Mouse (Mus musculus) spleen, adult 2 months (tissue): ENCODE measurements around the gene Hpse. TPM values are rescaled to one million over a fixed set of nuclear protein-coding genes. Genes with fewer than 3 reads are reported as not detected.
A peak's percentile ranks its signal among the peaks of the same experiment; 100 is the strongest.

ENCODE experiments used
- DNase-seq, 2 experiments: peaks; one replicate each; pipeline versions ENCODE4 v3.0.0 to v3.0.0-alpha.2; 2012 to 2021; ENCODE audit warnings: low spot score in 2 of 2, low read depth in 1 of 2
- H3K27ac ChIP-seq: fragments of 200-500 bp; 2 replicates; pipeline ENCODE4 v1.5.1; 2012; ENCODE audit warnings: low read length, inconsistent platforms; ENCODE audit not compliant: insufficient read depth
- H3K27me3 ChIP-seq: fragments of 200-500 bp; 2 replicates; pipeline ENCODE4 v1.6.1; 2012; ENCODE audit warnings: mild to moderate bottlenecking, moderate library complexity, low read length, inconsistent platforms; ENCODE audit not compliant: control insufficient read depth, insufficient read depth
- H3K36me3 ChIP-seq: fragments of 200-500 bp; 2 replicates; pipeline ENCODE4 v1.6.1; 2012; ENCODE audit warnings: mild to moderate bottlenecking, low read length, inconsistent platforms; ENCODE audit not compliant: control insufficient read depth, insufficient read depth
- H3K4me1 ChIP-seq: fragments of 200-500 bp; 2 replicates; pipeline ENCODE4 v1.6.1; 2011; ENCODE audit warnings: inconsistent platforms; ENCODE audit not compliant: control insufficient read depth, insufficient read depth, insufficient read length
- H3K4me3 ChIP-seq: fragments of 200-500 bp; 2 replicates; pipeline ENCODE4 v1.5.1; 2011; ENCODE audit warnings: mild to moderate bottlenecking, inconsistent platforms; ENCODE audit not compliant: insufficient read depth, insufficient read length; ENCODE audit errors: extremely low read depth
- CTCF ChIP-seq: fragments of 200-500 bp; IDR thresholded peaks from 2 replicates; pipeline ENCODE4 v1.5.1; 2011; ENCODE audit warnings: mild to moderate bottlenecking, inconsistent platforms; ENCODE audit not compliant: insufficient read depth, insufficient read length, insufficient replicate concordance; ENCODE audit errors: extremely low read depth
- POLR2A ChIP-seq: fragments of 200-500 bp; IDR thresholded peaks from 2 replicates; pipeline ENCODE4 v1.6.1; 2011; ENCODE audit warnings: low read depth, low read length, inconsistent platforms
- WGBS: fragments of 180-500 bp; shearing (Covaris S2); methylation state at CpG from one replicate; pipeline ENCODE4 v1.1.7; 2018; 5-methylcytosine and 5-hydroxymethylcytosine counted together
- polyA plus RNA-seq: library from polyadenylated mRNA; depleted of rRNA; stranded (reverse); fragments of >200 nt; gene quantifications from 2 replicates; pipeline ENCODE4 v1.2.3, GENCODE M21; 2012; rRNA removed

The Hpse gene
- polyA plus RNA-seq, result 7.3 and 22.2 TPM in 2 replicates

GRCm38 (mm10) chr5:100719235-100720088 is at the start of gene Hpse:
Hpse (minus strand) TSS chr5:100719716.
- no peaks in the 10 kb centered on the region for H3K36me3 ChIP-seq
- DNase-seq, result peak in 1 of 2 experiments; percentile 57
- peaks cover 5% of the 10 kb centered on the region; the same call in 1 of the 2 replicates for H3K4me1 ChIP-seq
- H3K27me3 ChIP-seq, result no peaks in the 10 kb centered on the region
- no peak within 1 kb of the TSS for H3K27ac ChIP-seq
- 3% methylated on average over 52 of the region's 56 CpGs for WGBS
- H3K4me3 ChIP-seq, result peak within 1 kb of the TSS; percentile 73
- no peak for TF ChIP-seq POLR2A
- no peak for TF ChIP-seq CTCF

GRCm38 (mm10) chr5:100766026-100766425 is 46.5 kb upstream of the Hpse start:
- DNase-seq, result no peak
- no peaks in the 10 kb centered on the region for H3K4me1 ChIP-seq
- WGBS, result 97% methylated on average over 7 of the region's 7 CpGs
- H3K27ac ChIP-seq, result no peak overlapping the region
- TF ChIP-seq POLR2A (no peak), CTCF (no peak)
- peaks cover 34% of the 10 kb centered on the region for H3K36me3 ChIP-seq
- no peaks in the 10 kb centered on the region for H3K27me3 ChIP-seq
- H3K4me3 ChIP-seq, result no peak overlapping the region

- DNase-seq, result no peak
- peaks cover 21% of the 10 kb centered on the region for H3K36me3 ChIP-seq
- no peaks in the 10 kb centered on the region for H3K27me3 ChIP-seq
- 94% methylated on average over 7 of the region's 7 CpGs for WGBS
- no peaks in the 10 kb centered on the region for H3K4me1 ChIP-seq
- H3K4me3 ChIP-seq, result no peak overlapping the region
- H3K27ac ChIP-seq, result no peak overlapping the region
- TF ChIP-seq CTCF (no peak), POLR2A (no peak)
These were observed 42.2 kb upstream of the Hpse start for GRCm38 (mm10) chr5:100761736-100762135.

DNA sequence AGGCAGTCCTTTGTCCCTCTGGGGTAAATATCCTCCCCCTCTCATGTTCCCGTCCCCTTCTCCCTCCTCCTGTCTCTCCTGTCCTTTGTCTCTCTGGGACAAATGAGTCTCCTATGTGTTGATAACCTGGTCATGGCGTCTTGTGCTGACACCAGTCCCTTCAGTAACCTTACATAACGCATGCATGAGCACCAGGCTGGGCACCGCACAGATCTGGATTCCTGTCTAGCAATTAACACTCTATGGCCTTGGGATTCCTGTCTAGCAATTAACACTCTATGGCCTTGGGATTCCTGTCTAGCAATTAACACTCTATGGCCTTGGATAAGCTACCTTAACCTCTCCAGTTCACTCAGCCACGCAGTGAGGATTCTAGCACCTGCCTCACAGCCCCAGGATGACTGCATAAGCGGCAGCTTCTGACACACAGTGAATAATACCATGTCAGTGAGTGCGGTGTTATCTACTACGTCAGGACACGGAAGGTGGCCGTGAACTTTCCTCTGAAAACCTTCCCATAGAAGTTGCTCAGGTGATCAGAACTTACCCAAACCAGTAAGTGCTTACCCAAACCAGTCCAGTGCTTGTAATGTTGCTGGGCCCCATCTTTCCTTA is 40.6 kb upstream of the Hpse start:
- TF ChIP-seq CTCF, result no peak
- no peak for TF ChIP-seq POLR2A
- peaks cover 16% of the 10 kb centered on the region for H3K36me3 ChIP-seq
- H3K27me3 ChIP-seq, result no peaks in the 10 kb centered on the region
- H3K4me3 ChIP-seq, result no peak overlapping the region
- WGBS, result 95% methylated on average over 10 of the region's 10 CpGs
- H3K27ac ChIP-seq, result no peak overlapping the region
- DNase-seq, result no peak
- no peaks in the 10 kb centered on the region for H3K4me1 ChIP-seq

DNA sequence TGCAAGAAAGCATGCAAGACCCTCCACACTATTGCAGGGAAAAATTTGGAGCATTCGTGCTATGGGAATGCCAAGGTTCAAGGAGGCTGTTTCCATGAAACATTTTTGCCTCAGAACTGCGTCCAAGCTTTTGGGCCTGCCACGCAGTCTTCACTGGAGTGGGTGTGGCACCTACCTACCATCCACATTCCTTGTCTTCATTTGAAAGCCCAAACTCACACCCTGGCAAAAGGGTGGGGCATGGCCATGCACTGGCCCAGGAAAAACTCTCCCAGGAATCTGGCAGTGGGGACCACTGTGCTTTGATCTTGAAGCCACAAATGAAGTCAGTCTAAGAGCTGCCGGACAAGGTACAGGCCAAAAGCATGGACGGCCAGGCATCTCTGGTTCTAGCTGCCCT is 38.6 kb upstream of the Hpse start:
- WGBS, result 94% methylated on average over 5 of the region's 5 CpGs
- TF ChIP-seq POLR2A (no peak), CTCF (no peak)
- Histone ChIP-seq H3K36me3 (peaks cover 3% of the 10 kb centered on the region), H3K4me3 (no peak overlapping the region), H3K4me1 (no peaks in the 10 kb centered on the region), H3K27ac (no peak overlapping the region), H3K27me3 (no peaks in the 10 kb centered on the region)
- no peak for DNase-seq

GRCm38 (mm10) chr5:100753407-100753806 is 33.9 kb upstream of the Hpse start:
- no peak for TF ChIP-seq POLR2A
- TF ChIP-seq CTCF, result no peak
- Histone ChIP-seq H3K27ac (no peak overlapping the region), H3K4me3 (no peak overlapping the region), H3K27me3 (no peaks in the 10 kb centered on the region), H3K36me3 (no peaks in the 10 kb centered on the region), H3K4me1 (peaks cover 13% of the 10 kb centered on the region; the same call in 1 of the 2 replicates)
- 48% methylated on average over 7 of the region's 7 CpGs for WGBS
- DNase-seq, result no peak
